Mouse (Mus musculus) stomach, postnatal 0 days (tissue): ENCODE results near the gene Adar.

Experiments
- CTCF ChIP-seq: IDR thresholded peaks from 2 replicates; pipeline ENCODE4 v1.5.1; 2016; ENCODE audit warnings: antibody characterized with exemption, low read depth, mild to moderate bottlenecking, moderate library complexity
- EP300 ChIP-seq: optimal IDR thresholded peaks from 2 replicates; pipeline ENCODE3; 2016; ENCODE audit warnings: antibody characterized with exemption

DNA sequence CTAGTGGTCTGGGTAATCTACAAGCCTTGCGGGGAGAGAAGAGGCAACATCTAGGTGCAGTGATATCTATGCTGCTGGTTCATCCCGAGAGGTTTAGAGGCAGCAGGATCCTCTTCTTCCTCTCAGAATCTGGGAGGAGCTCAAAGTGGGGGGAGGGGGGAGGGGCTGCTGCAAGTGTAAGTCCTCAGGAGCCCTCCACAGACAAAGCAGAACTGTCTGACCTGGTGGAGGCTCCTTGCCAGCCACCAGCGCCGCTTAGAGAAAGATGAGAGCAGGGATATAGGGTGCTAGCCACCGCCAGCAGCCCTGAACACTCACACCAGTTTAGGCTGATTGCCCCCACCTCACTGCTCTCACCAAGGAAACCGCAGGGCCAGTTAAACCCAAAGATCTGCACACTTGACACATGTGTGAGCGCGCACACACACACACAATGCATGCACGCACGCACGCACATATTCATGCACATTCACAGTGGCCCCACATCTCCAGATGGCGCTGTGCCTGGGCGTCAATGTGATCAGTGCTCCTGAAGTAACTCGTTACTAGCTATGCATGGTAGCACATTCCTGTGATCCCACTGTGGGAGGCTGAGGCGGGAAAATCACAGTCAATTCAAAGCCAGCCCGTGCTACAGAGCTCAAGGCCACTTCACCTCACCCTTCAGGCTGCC, 74.0 kb downstream of the Adar start:
- peak; percentile 18; the same call in 1 of the 2 replicates for TF ChIP-seq CTCF
- no peak for TF ChIP-seq EP300
